Mouse (Mus musculus) right cerebral cortex, adult 2 months (tissue): Measurements from ENCODE around the gene Rab9.
"Not testable (repeated sequence)": the region's sequence is repeated elsewhere in the genome, so short reads cannot be mapped to it uniquely, and the experiment has no call there.

Experiments
- DNase-seq, 2 experiments: peaks; one replicate each; pipeline ENCODE4 v3.0.0; 2021 to 2022; ENCODE audit warnings: low spot score in 2 of 2

Gene Rab9

GRCm38 (mm10) chrX:166479365-166479983, at the start of gene Rab9:
Rab9 (minus strand) TSS chrX:166479867.
- peak; percentile 81 to 85 for DNase-seq

- DNase-seq, result no peak
These were observed 48.5 kb upstream of the Rab9 start for GRCm38 (mm10) chrX:166528126-166528525.

GRCm38 (mm10) chrX:166525637-166526315, 46.1 kb upstream of the Rab9 start:
- no peak for DNase-seq

- no peak for DNase-seq
These were observed 41.1 kb upstream of the Rab9 start for GRCm38 (mm10) chrX:166520782-166521181.

GRCm38 (mm10) chrX:166518345-166518744, 38.7 kb upstream of the Rab9 start, which contains the start of gene Tceanc:
Tceanc (minus strand) TSS chrX:166518567.
- DNase-seq, result no peak

- no peak for DNase-seq
These were observed 37.0 kb upstream of the Rab9 start for GRCm38 (mm10) chrX:166516631-166517030.

GRCm38 (mm10) chrX:166515923-166516322, 36.3 kb upstream of the Rab9 start:
- DNase-seq, result no peak

GRCm38 (mm10) chrX:166514035-166514434, 34.4 kb upstream of the Rab9 start:
- DNase-seq, result not testable (repeated sequence)

- peak in 1 of 2 experiments; percentile 4 for DNase-seq
These were observed 32.4 kb upstream of the Rab9 start for GRCm38 (mm10) chrX:166512071-166512470.

- no peak for DNase-seq
These were observed 31.4 kb upstream of the Rab9 start for GRCm38 (mm10) chrX:166511107-166511506.

GRCm38 (mm10) chrX:166509761-166510738, 30.4 kb upstream of the Rab9 start:
- peak; percentile 86 to 87 for DNase-seq

- DNase-seq, result no peak
These were observed 24.8 kb upstream of the Rab9 start for GRCm38 (mm10) chrX:166504421-166504820.

- no peak for DNase-seq
These were observed 20.0 kb upstream of the Rab9 start for GRCm38 (mm10) chrX:166499496-166500190.

GRCm38 (mm10) chrX:166497771-166498170, 18.1 kb upstream of the Rab9 start:
- no peak for DNase-seq

GRCm38 (mm10) chrX:166495052-166495451, 15.4 kb upstream of the Rab9 start:
- DNase-seq, result no peak

- no peak for DNase-seq
These were observed 869 bp downstream of the Rab9 start for GRCm38 (mm10) chrX:166478631-166479364.

- DNase-seq, result no peak
These were observed 2.3 kb downstream of the Rab9 start for GRCm38 (mm10) chrX:166477393-166477792.

GRCm38 (mm10) chrX:166472612-166473011, 7.1 kb downstream of the Rab9 start:
- DNase-seq, result no peak

GRCm38 (mm10) chrX:166468321-166468720, 11.3 kb downstream of the Rab9 start:
- no peak for DNase-seq

GRCm38 (mm10) chrX:166455525-166455924, 24.1 kb downstream of the Rab9 start:
- no peak for DNase-seq

GRCm38 (mm10) chrX:166454331-166454730, 25.3 kb downstream of the Rab9 start:
- no peak for DNase-seq
